Mouse (Mus musculus): Measurements from ENCODE around the gene Col23a1. TPM values are rescaled to one million over a fixed set of nuclear protein-coding genes. Genes with fewer than 3 reads are reported as not detected.

Col23a1 gene
- polyA plus RNA-seq, 1 experiment, result 1.5 TPM

GRCm38 (mm10) chr11:51620084-51620483 is 330.4 kb downstream of the Col23a1 start:
- H3K4me3 ChIP-seq (ENCODE audit: insufficient read depth, low read depth, low read length), result peak overlapping the region; percentile 86
- no peak overlapping the region for H3K27ac ChIP-seq (ENCODE audit: insufficient read depth, low read depth, low read length)
- no peak for TF ChIP-seq CTCF (conservative IDR thresholded peaks at IDR 0.05; ENCODE audit: insufficient read depth, insufficient read length, low read depth, low read length)
- no peak for TF ChIP-seq POLR2A (IDR thresholded peaks at IDR 0.05; ENCODE audit: low read depth, low read length)
- H3K4me1 ChIP-seq (ENCODE audit: control insufficient read depth, insufficient read depth, low read length), result peaks cover 4% of the 10 kb centered on the region; the same call in 1 of the 2 replicates
- H3K36me3 ChIP-seq (ENCODE audit: control insufficient read depth, insufficient read depth, low read length), result no peaks in the 10 kb centered on the region; the same call in 1 of the 2 replicates
- H3K27me3 ChIP-seq (replicated peaks; ENCODE audit: control insufficient read depth, insufficient read depth, low read length), result no peaks in the 10 kb centered on the region
- DNase-seq, result no peak
- WGBS, result under 1% methylated on average over 11 of the region's 11 CpGs

- DNase-seq, result peak; percentile 64
- 78% methylated on average over 2 of the region's 2 CpGs for WGBS
- Histone ChIP-seq H3K36me3 (ENCODE audit: control insufficient read depth, insufficient read depth, low read length) (peaks cover 3% of the 10 kb centered on the region; the same call in 1 of the 2 replicates), H3K4me1 (ENCODE audit: control insufficient read depth, insufficient read depth, low read length) (no peaks in the 10 kb centered on the region; the same call in 1 of the 2 replicates), H3K27ac (ENCODE audit: insufficient read depth, low read depth, low read length) (peak overlapping the region; percentile 73), H3K4me3 (ENCODE audit: insufficient read depth, low read depth, low read length) (no peak overlapping the region), H3K27me3 (replicated peaks; ENCODE audit: control insufficient read depth, insufficient read depth, low read length) (no peaks in the 10 kb centered on the region)
- TF ChIP-seq CTCF (conservative IDR thresholded peaks at IDR 0.05; ENCODE audit: insufficient read depth, insufficient read length, low read depth, low read length) (no peak), POLR2A (IDR thresholded peaks at IDR 0.05; ENCODE audit: low read depth, low read length) (no peak)
Observed at GRCm38 (mm10) chr11:51621776-51622175, 332.1 kb downstream of the Col23a1 start.

GRCm38 (mm10) chr11:51622971-51623491 is 333.3 kb downstream of the Col23a1 start:
- H3K27me3 ChIP-seq (replicated peaks; ENCODE audit: control insufficient read depth, insufficient read depth, low read length), result no peaks in the 10 kb centered on the region
- DNase-seq, result peak; percentile 33
- H3K4me3 ChIP-seq (ENCODE audit: insufficient read depth, low read depth, low read length), result no peak overlapping the region
- 76% methylated on average over 7 of the region's 7 CpGs for WGBS
- H3K36me3 ChIP-seq (ENCODE audit: control insufficient read depth, insufficient read depth, low read length), result peaks cover 3% of the 10 kb centered on the region; the same call in 1 of the 2 replicates
- no peak overlapping the region for H3K27ac ChIP-seq (ENCODE audit: insufficient read depth, low read depth, low read length)
- TF ChIP-seq POLR2A (IDR thresholded peaks at IDR 0.05; ENCODE audit: low read depth, low read length), result no peak
- no peak for TF ChIP-seq CTCF (conservative IDR thresholded peaks at IDR 0.05; ENCODE audit: insufficient read depth, insufficient read length, low read depth, low read length)
- H3K4me1 ChIP-seq (ENCODE audit: control insufficient read depth, insufficient read depth, low read length), result no peaks in the 10 kb centered on the region; the same call in 1 of the 2 replicates

- 82% methylated on average over 5 of the region's 5 CpGs for WGBS
- Histone ChIP-seq H3K27ac (ENCODE audit: insufficient read depth, low read depth, low read length) (no peak overlapping the region), H3K4me3 (ENCODE audit: insufficient read depth, low read depth, low read length) (no peak overlapping the region), H3K4me1 (ENCODE audit: control insufficient read depth, insufficient read depth, low read length) (no peaks in the 10 kb centered on the region; the same call in 1 of the 2 replicates), H3K27me3 (replicated peaks; ENCODE audit: control insufficient read depth, insufficient read depth, low read length) (no peaks in the 10 kb centered on the region), H3K36me3 (ENCODE audit: control insufficient read depth, insufficient read depth, low read length) (peaks cover 6% of the 10 kb centered on the region; the same call in 1 of the 2 replicates)
- DNase-seq, result no peak
- TF ChIP-seq POLR2A (IDR thresholded peaks at IDR 0.05; ENCODE audit: low read depth, low read length), result no peak
- no peak for TF ChIP-seq CTCF (conservative IDR thresholded peaks at IDR 0.05; ENCODE audit: insufficient read depth, insufficient read length, low read depth, low read length)
Observed at GRCm38 (mm10) chr11:51625187-51625820, 335.6 kb downstream of the Col23a1 start.

- WGBS, result 94% methylated on average over 9 of the region's 9 CpGs
- H3K27ac ChIP-seq (ENCODE audit: insufficient read depth, low read depth, low read length), result no peak overlapping the region
- TF ChIP-seq CTCF (conservative IDR thresholded peaks at IDR 0.05; ENCODE audit: insufficient read depth, insufficient read length, low read depth, low read length) (no peak), POLR2A (IDR thresholded peaks at IDR 0.05; ENCODE audit: low read depth, low read length) (no peak)
- H3K4me3 ChIP-seq (ENCODE audit: insufficient read depth, low read depth, low read length), result no peak overlapping the region
- no peak for DNase-seq
- H3K27me3 ChIP-seq (replicated peaks; ENCODE audit: control insufficient read depth, insufficient read depth, low read length), result no peaks in the 10 kb centered on the region
- H3K36me3 ChIP-seq (ENCODE audit: control insufficient read depth, insufficient read depth, low read length), result peaks cover 6% of the 10 kb centered on the region; the same call in 1 of the 2 replicates
- H3K4me1 ChIP-seq (ENCODE audit: control insufficient read depth, insufficient read depth, low read length), result peaks cover 16% of the 10 kb centered on the region
Observed at GRCm38 (mm10) chr11:51627425-51627824, 337.7 kb downstream of the Col23a1 start.

GRCm38 (mm10) chr11:51627907-51628306 is 338.2 kb downstream of the Col23a1 start:
- no peaks in the 10 kb centered on the region for H3K27me3 ChIP-seq (replicated peaks; ENCODE audit: control insufficient read depth, insufficient read depth, low read length)
- no peak for TF ChIP-seq CTCF (conservative IDR thresholded peaks at IDR 0.05; ENCODE audit: insufficient read depth, insufficient read length, low read depth, low read length)
- TF ChIP-seq POLR2A (IDR thresholded peaks at IDR 0.05; ENCODE audit: low read depth, low read length), result no peak
- peaks cover 21% of the 10 kb centered on the region for H3K4me1 ChIP-seq (ENCODE audit: control insufficient read depth, insufficient read depth, low read length)
- H3K36me3 ChIP-seq (ENCODE audit: control insufficient read depth, insufficient read depth, low read length), result peaks cover 6% of the 10 kb centered on the region; the same call in 1 of the 2 replicates
- H3K4me3 ChIP-seq (ENCODE audit: insufficient read depth, low read depth, low read length), result no peak overlapping the region
- H3K27ac ChIP-seq (ENCODE audit: insufficient read depth, low read depth, low read length), result no peak overlapping the region
- DNase-seq, result no peak
- 85% methylated on average over 8 of the region's 8 CpGs for WGBS

- peaks cover 6% of the 10 kb centered on the region; the same call in 1 of the 2 replicates for H3K36me3 ChIP-seq (ENCODE audit: control insufficient read depth, insufficient read depth, low read length)
- H3K4me1 ChIP-seq (ENCODE audit: control insufficient read depth, insufficient read depth, low read length), result peaks cover 28% of the 10 kb centered on the region
- TF ChIP-seq POLR2A (IDR thresholded peaks at IDR 0.05; ENCODE audit: low read depth, low read length) (no peak), CTCF (conservative IDR thresholded peaks at IDR 0.05; ENCODE audit: insufficient read depth, insufficient read length, low read depth, low read length) (no peak)
- H3K27ac ChIP-seq (ENCODE audit: insufficient read depth, low read depth, low read length), result no peak overlapping the region
- no peaks in the 10 kb centered on the region for H3K27me3 ChIP-seq (replicated peaks; ENCODE audit: control insufficient read depth, insufficient read depth, low read length)
- WGBS, result 77% methylated on average over 15 of the region's 15 CpGs
- DNase-seq, result no peak
- no peak overlapping the region for H3K4me3 ChIP-seq (ENCODE audit: insufficient read depth, low read depth, low read length)
Observed at GRCm38 (mm10) chr11:51629651-51630314, 340.1 kb downstream of the Col23a1 start.

Measured in kidney, adult 2 months (tissue).